Mouse (Mus musculus) CH12.LX (cell line): ENCODE measurements around the gene Uhrf1bp1l. TPM values are rescaled to one million over a fixed set of nuclear protein-coding genes. Genes with fewer than 3 reads are reported as not detected.

Source experiments
- DNase-seq: peaks from one replicate; pipeline ENCODE4 v3.0.0-alpha.2; 2013; ENCODE audit errors: extremely low read depth
- H3K27ac ChIP-seq: 2 replicates; pipeline ENCODE4 v1.5.1; 2012; ENCODE audit warnings: low read depth, mild to moderate bottlenecking, control low read depth, moderate library complexity; ENCODE audit not compliant: insufficient read depth
- H3K27me3 ChIP-seq: replicated peaks from 2 replicates; pipeline ENCODE3; 2012; ENCODE audit warnings: inconsistent platforms
- H3K36me3 ChIP-seq, 2 experiments: replicated peaks in 1 of 2; 2 replicates each; pipeline versions ENCODE3 to v1.6.1; 2012; ENCODE audit warnings: inconsistent platforms in 1 of 2, low read length in 1 of 2, mild to moderate bottlenecking in 1 of 2, mixed read lengths in 1 of 2, moderate library complexity in 1 of 2; ENCODE audit not compliant: control insufficient read depth in 1 of 2, insufficient read depth in 1 of 2
- H3K4me1 ChIP-seq, 2 experiments: 2 replicates each; pipeline ENCODE4 v1.6.1; 2012; ENCODE audit warnings: inconsistent platforms in 1 of 2, moderate library complexity in 1 of 2; ENCODE audit not compliant: insufficient read depth in 2 of 2, control insufficient read depth in 1 of 2
- H3K4me2 ChIP-seq: 2 replicates; pipeline ENCODE4 v1.6.1; 2012; ENCODE audit warnings: low read depth, mild to moderate bottlenecking, control low read depth; ENCODE audit not compliant: poor library complexity, insufficient read depth, severe bottlenecking
- H3K4me3 ChIP-seq, 3 experiments: fragments of 150-350 bp in 1 of 3; sonication (generic) in 1 of 3; replicated peaks in 1 of 3; 2 replicates each; pipeline versions ENCODE3 to v1.5.1; 2011 to 2012; ENCODE audit warnings: low read depth in 2 of 3, low read length in 2 of 3, mild to moderate bottlenecking in 2 of 3, moderate library complexity in 2 of 3, control low read depth in 1 of 3, improper control_type of control experiment in 1 of 3, inconsistent platforms in 1 of 3, mixed read lengths in 1 of 3; ENCODE audit not compliant: poor library complexity in 1 of 3
- H3K79me2 ChIP-seq: replicated peaks from 2 replicates; pipeline ENCODE4 v1.6.1; 2012; ENCODE audit warnings: mild to moderate bottlenecking, moderate library complexity; ENCODE audit not compliant: control insufficient read depth, poor library complexity, insufficient read depth, severe bottlenecking; ENCODE audit errors: extremely low read depth
- H3K9ac ChIP-seq: 2 replicates; pipeline ENCODE4 v1.6.1; 2012; ENCODE audit warnings: low read depth, mild to moderate bottlenecking, control low read depth, moderate library complexity; ENCODE audit not compliant: insufficient read depth
- H3K9me3 ChIP-seq: replicated peaks from 2 replicates; pipeline ENCODE3; 2012; ENCODE audit warnings: low read length, inconsistent platforms, mixed read lengths
- CHD1 ChIP-seq: IDR thresholded peaks from 2 replicates; pipeline ENCODE4 v1.6.1; 2012; ENCODE audit warnings: low read depth, low read length, improper control_type of control experiment, inconsistent platforms
- CHD2 ChIP-seq: IDR thresholded peaks from 2 replicates; pipeline ENCODE4 v1.6.1; 2011; ENCODE audit warnings: low read length, improper control_type of control experiment
- CTCF ChIP-seq, 2 experiments: IDR thresholded peaks in 1 of 2; conservative IDR thresholded peaks in 1 of 2; 2 replicates each; pipeline ENCODE4 v1.5.1; 2011 to 2012; ENCODE audit warnings: low read depth in 2 of 2, low read length in 2 of 2, improper control_type of control experiment in 1 of 2, inconsistent platforms in 1 of 2, mild to moderate bottlenecking in 1 of 2, moderate library complexity in 1 of 2
- ELF1 ChIP-seq: IDR thresholded peaks from 2 replicates; pipeline ENCODE4 v1.6.1; 2014; ENCODE audit warnings: low read depth, mild to moderate bottlenecking, inconsistent platforms, low read length, improper control_type of control experiment
- EP300 ChIP-seq: IDR thresholded peaks from 2 replicates; pipeline ENCODE4 v1.6.1; 2011; ENCODE audit warnings: low read length, improper control_type of control experiment
- ETS1 ChIP-seq: conservative IDR thresholded peaks from 2 replicates; pipeline ENCODE4 v1.6.1; 2012; ENCODE audit warnings: low read depth, mild to moderate bottlenecking, inconsistent platforms, low read length, improper control_type of control experiment, moderate library complexity
- GABPA ChIP-seq: IDR thresholded peaks from 2 replicates; pipeline ENCODE4 v1.6.1; 2012; ENCODE audit warnings: low read depth, low read length, improper control_type of control experiment, inconsistent platforms; ENCODE audit not compliant: insufficient replicate concordance
- HCFC1 ChIP-seq: IDR thresholded peaks from 2 replicates; pipeline ENCODE4 v1.6.1; 2012; ENCODE audit warnings: low read depth, mild to moderate bottlenecking, inconsistent platforms, low read length, improper control_type of control experiment
- IRF4 ChIP-seq: IDR thresholded peaks from 2 replicates; pipeline ENCODE4 v1.6.1; 2014; ENCODE audit warnings: low read depth, mild to moderate bottlenecking, inconsistent platforms, low read length, improper control_type of control experiment
- JUN ChIP-seq: IDR thresholded peaks from 2 replicates; pipeline ENCODE4 v1.6.1; 2011; ENCODE audit warnings: low read depth, mild to moderate bottlenecking, low read length, improper control_type of control experiment, moderate library complexity; ENCODE audit not compliant: insufficient read depth
- MAZ ChIP-seq: IDR thresholded peaks from 2 replicates; pipeline ENCODE4 v1.6.1; 2012; ENCODE audit warnings: low read depth, mild to moderate bottlenecking, inconsistent platforms, low read length, improper control_type of control experiment, moderate library complexity
- MYC ChIP-seq: IDR thresholded peaks from 2 replicates; pipeline ENCODE4 v1.6.1; 2011; ENCODE audit warnings: low read depth, mild to moderate bottlenecking, improper control_type of control experiment, low read length
- NELFE ChIP-seq: IDR thresholded peaks from 2 replicates; pipeline ENCODE4 v1.6.1; 2011; ENCODE audit warnings: low read depth, low read length, improper control_type of control experiment
- POLR2A ChIP-seq: IDR thresholded peaks from 2 replicates; pipeline ENCODE4 v1.6.1; 2011; ENCODE audit warnings: low read depth, mild to moderate bottlenecking, improper control_type of control experiment, low read length
- POLR2AphosphoS2 ChIP-seq: IDR thresholded peaks from 2 replicates; pipeline ENCODE4 v1.6.1; 2011; ENCODE audit warnings: low read depth, low read length, improper control_type of control experiment
- RAD21 ChIP-seq: IDR thresholded peaks from 2 replicates; pipeline ENCODE4 v1.6.1; 2011; ENCODE audit warnings: low read depth, mild to moderate bottlenecking, low read length, improper control_type of control experiment, moderate library complexity
- TCF12 ChIP-seq: IDR thresholded peaks from 2 replicates; pipeline ENCODE4 v1.6.1; 2014; ENCODE audit warnings: low read depth, mild to moderate bottlenecking, inconsistent platforms, low read length, improper control_type of control experiment
- UBTF ChIP-seq: IDR thresholded peaks from 2 replicates; pipeline ENCODE4 v1.6.1; 2012; ENCODE audit warnings: low read depth, mild to moderate bottlenecking, inconsistent platforms, low read length, improper control_type of control experiment, moderate library complexity
- USF1 ChIP-seq: IDR thresholded peaks from 2 replicates; pipeline ENCODE4 v1.6.1; 2014; ENCODE audit warnings: low read depth, mild to moderate bottlenecking, inconsistent platforms, low read length, improper control_type of control experiment
- ZKSCAN1 ChIP-seq: IDR thresholded peaks from 2 replicates; pipeline ENCODE4 v1.6.1; 2012; ENCODE audit warnings: low read depth, inconsistent platforms, low read length, improper control_type of control experiment, borderline replicate concordance
- dilution Hi-C: fragments of 300-500 bp; cut with MboI; formaldehyde crosslinking; loops from 2 replicates; pipeline ENCODE4 v1.14.3; 2020; ENCODE audit warnings: low sequenced_read_pairs; ENCODE audit not compliant: extremely low pct_unique_long_range_greater_than_20kb, extremely low pct_ligation_motif_present
- in situ Hi-C: fragments of 300-500 bp; cut with MboI; formaldehyde crosslinking; loops from 3 replicates; pipeline ENCODE4 v1.14.3; 2019; ENCODE audit warnings: low sequenced_read_pairs, low pct_ligation_motif_present, low pct_unique_long_range_greater_than_20kb, mixed read lengths
- polyA plus RNA-seq: library from polyadenylated mRNA; unstranded; fragments of >175 nt; gene quantifications from 2 replicates; pipeline ENCODE4 v1.2.1, GENCODE M21; 2012; ENCODE audit warnings: low read depth; ENCODE audit not compliant: insufficient read length
- total RNA-seq, 2 experiments: library from RNA; depleted of rRNA; stranded (reverse); fragments of 300-350 nt in 1 of 2; fragments of >200 nt in 1 of 2; gene quantifications; 2 replicates each; pipeline ENCODE4 v1.2.3; 2012 to 2014

Uhrf1bp1l gene
- total and polyA plus RNA-seq, 3 experiments: 18.8 to 40.1 (median 27.9) TPM

DNA sequence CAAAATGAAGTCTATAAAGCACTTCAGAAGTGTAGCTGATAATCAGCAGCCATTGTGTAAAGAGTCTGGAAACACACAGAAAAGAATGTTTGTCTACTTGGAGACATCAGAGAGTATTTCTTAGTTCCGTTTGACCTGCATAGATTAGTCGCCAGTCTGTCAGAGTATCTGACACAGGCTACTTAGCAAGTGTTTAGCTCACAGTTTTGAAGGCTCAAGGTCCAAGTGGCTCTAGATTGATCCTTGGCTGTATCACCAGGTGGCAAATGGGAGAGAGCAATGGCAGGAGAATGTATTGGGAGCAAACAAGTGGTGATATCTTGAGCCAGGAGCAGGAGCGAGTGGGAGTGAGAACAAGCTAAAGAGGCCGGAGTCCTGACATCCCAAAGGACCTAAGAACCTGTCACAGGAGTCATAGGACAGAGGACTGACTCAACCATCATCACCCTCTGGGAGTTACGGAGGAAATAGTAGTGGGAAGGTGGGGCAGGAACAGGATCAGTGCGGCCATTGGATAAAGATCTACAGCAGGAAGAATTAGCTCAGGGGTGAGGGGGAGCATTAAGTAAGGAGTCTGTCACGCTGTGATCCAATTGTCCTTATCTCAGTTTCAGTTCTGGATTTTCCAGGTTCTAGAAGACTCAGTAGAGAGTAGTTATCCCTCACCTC lies 23.7 kb downstream of the Uhrf1bp1l start:
- Histone ChIP-seq H3K9me3 (no peaks in the 10 kb centered on the region), H3K79me2 (peaks cover 8% of the 10 kb centered on the region), H3K4me3 (no peak overlapping the region), H3K36me3 (peaks cover 0 to 11% of the 10 kb centered on the region in 2 experiments), H3K9ac (no peak overlapping the region), H3K4me2 (no peak overlapping the region), H3K27me3 (no peaks in the 10 kb centered on the region), H3K4me1 (peaks cover 0 to 23% of the 10 kb centered on the region in 2 experiments; a peak in 2 of 4 replicates), H3K27ac (no peak overlapping the region)
- in situ Hi-C loops (no loop called here), dilution Hi-C loops (no loop called here)
- no peak for TF ChIP-seq HCFC1
- DNase-seq: no peak

DNA sequence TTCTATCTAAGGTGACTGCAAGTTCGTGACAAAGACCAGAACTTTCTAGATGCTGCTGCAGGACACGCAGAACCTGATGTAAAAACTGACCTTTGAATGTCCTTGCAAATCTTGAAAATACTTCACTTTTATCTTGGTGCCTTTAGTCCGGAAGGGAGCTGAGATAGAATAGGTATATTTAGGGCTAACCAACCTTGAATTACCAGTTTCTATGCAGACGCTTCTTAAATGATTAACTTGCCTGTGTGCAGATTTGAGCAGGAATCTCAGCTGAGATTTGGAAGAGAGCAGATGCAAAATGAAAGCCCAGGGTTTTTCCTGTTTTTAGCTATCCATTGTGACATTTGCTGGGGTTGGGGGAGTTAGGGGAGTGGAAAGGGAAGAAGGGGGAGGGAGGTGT lies 24.3 kb downstream of the Uhrf1bp1l start:
- Histone ChIP-seq H3K27me3 (no peaks in the 10 kb centered on the region), H3K4me2 (no peak overlapping the region), H3K27ac (no peak overlapping the region), H3K4me1 (peaks cover 0 to 19% of the 10 kb centered on the region in 2 experiments; a peak in 2 of 4 replicates), H3K79me2 (peaks cover 8% of the 10 kb centered on the region), H3K4me3 (no peak overlapping the region), H3K9me3 (no peaks in the 10 kb centered on the region), H3K36me3 (peaks cover 0 to 11% of the 10 kb centered on the region in 2 experiments), H3K9ac (no peak overlapping the region)
- in situ Hi-C loops (no loop called here), dilution Hi-C loops (no loop called here)
- TF ChIP-seq HCFC1 (no peak), CHD2 (no peak), UBTF (no peak), TCF12 (no peak), JUN (no peak), EP300 (no peak), RAD21 (no peak), POLR2AphosphoS2 (no peak), IRF4 (no peak), CHD1 (no peak), MAZ (no peak), USF1 (no peak), GABPA (no peak), MYC (no peak), NELFE (no peak), ELF1 (no peak), POLR2A (no peak), ZKSCAN1 (no peak), ETS1 (no peak), CTCF (conservative IDR thresholded peaks at IDR 0.05 in 1 of 2, IDR thresholded peaks at IDR 0.05 in 1 of 2; ENCODE audit: low read depth in 2 of 2, low read length in 2 of 2) (no peak)
- no peak for DNase-seq
